Mouse (Mus musculus) ovary, postnatal 36 days (tissue): ENCODE results near the gene Stox2.

Experiments used
- DNase-seq: peaks from one replicate; pipeline ENCODE4 v3.0.0; 2022; ENCODE audit warnings: low spot score, mixed read lengths

The Stox2 gene

GRCm38 (mm10) chr8:47182292-47182691, 263.9 kb downstream of the Stox2 start:
- no peak for DNase-seq

- DNase-seq, result no peak
These were observed 265.0 kb downstream of the Stox2 start for GRCm38 (mm10) chr8:47181032-47181698.

GRCm38 (mm10) chr8:47180181-47180580, 266.0 kb downstream of the Stox2 start:
- no peak for DNase-seq

- DNase-seq, result no peak
These were observed 267.4 kb downstream of the Stox2 start for GRCm38 (mm10) chr8:47178785-47179184.

- DNase-seq, result no peak
These were observed 272.3 kb downstream of the Stox2 start for GRCm38 (mm10) chr8:47173823-47174222.

- DNase-seq, result no peak
These were observed 273.3 kb downstream of the Stox2 start for GRCm38 (mm10) chr8:47172848-47173247.

GRCm38 (mm10) chr8:47160688-47161087, 285.5 kb downstream of the Stox2 start:
- no peak for DNase-seq

GRCm38 (mm10) chr8:47154521-47154920, 291.6 kb downstream of the Stox2 start:
- DNase-seq, result no peak

- DNase-seq, result no peak
These were observed 300.9 kb downstream of the Stox2 start for GRCm38 (mm10) chr8:47145258-47145657.

GRCm38 (mm10) chr8:47136047-47136446, 310.1 kb downstream of the Stox2 start:
- DNase-seq, result no peak

- no peak for DNase-seq
These were observed 310.6 kb downstream of the Stox2 start for GRCm38 (mm10) chr8:47135586-47135985.

GRCm38 (mm10) chr8:47134736-47135135, 311.4 kb downstream of the Stox2 start:
- DNase-seq, result no peak

- DNase-seq, result no peak
These were observed 312.8 kb downstream of the Stox2 start for GRCm38 (mm10) chr8:47133381-47133780.
